Mouse (Mus musculus): ENCODE measurements around the gene Kif1bp.

Kif1bp gene

GRCm38 (mm10) chr10:62555705-62556557, 22.3 kb downstream of the Kif1bp start:
- DNase-seq (ENCODE audit: low read depth): no peak

GRCm38 (mm10) chr10:62553611-62554091, 24.6 kb downstream of the Kif1bp start:
- peak; percentile 76 for DNase-seq (ENCODE audit: low read depth)

GRCm38 (mm10) chr10:62550787-62551300, 27.4 kb downstream of the Kif1bp start:
- DNase-seq (ENCODE audit: low read depth): no peak

DNA sequence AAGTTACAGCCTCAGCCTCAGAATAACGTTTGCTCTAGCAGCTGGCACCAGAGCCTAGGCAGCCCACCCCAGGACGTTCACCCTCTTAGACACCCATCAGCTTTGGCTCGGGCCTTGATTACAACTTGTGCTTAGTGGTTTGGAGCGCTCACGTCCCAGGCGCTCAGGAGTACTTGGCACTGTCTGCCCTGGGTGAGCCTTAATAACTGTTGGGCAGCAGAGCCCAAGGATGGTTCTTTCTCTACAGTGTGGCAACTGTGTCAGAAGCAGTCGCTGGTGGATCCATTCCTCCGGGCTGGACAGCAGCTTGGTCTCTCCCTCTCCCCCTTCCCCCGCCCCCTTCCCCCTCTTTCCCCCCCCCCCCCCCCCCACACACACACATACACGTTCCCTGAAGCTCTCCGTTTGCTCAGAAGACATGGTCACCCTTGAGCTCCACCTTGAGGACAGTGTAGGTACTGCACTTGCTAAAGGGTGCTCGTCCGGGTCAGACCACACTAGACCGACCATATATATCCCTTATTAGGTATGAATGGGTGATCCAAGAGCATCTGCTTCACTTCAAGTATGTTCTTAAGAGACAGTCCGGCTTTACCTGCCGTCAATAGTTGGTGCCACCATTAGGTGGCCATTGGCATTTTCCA, 28.6 kb downstream of the Kif1bp start:
- peak; percentile 89 for DNase-seq (ENCODE audit: low read depth)

DNA sequence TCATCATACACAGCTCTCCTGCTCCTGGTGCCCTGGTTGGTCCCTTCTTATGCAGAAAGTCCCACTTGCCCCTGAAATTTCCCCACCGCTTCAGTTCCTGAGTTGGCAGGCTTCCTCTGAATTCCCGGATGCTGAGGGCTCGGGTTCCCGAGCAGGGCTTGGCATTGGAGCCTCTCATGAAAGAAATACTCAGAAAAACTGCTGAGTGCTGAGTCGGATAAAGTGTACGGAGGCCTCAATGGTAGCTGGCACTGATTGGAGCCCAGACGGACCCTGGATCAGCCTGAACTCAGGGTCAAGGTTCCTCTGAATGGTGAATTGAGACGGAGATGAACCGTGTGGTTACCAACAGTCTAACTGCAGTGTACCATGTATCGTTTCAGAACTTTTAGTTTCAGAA, 31.8 kb downstream of the Kif1bp start:
- no peak for DNase-seq (ENCODE audit: low read depth)

DNA sequence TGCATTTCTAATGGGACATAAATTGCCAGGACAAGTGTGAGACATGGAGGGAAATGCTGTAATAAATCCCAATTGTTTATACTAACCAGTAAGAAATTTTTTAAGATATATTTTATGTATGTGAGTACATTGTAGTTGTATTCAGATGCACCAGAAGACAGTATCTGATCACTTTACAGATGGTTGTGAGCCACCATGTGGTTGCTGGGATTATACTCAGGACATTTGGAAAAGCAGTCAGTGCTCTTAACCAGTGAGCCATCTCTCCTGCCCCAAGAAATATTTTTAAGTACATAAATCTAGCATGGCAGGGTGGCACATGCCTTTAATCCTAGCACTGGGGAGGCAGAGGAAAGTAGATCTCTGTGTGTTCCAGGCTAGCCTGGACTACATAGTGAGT, 32.5 kb downstream of the Kif1bp start:
- DNase-seq (ENCODE audit: low read depth): no peak

GRCm38 (mm10) chr10:62544316-62544715, 33.9 kb downstream of the Kif1bp start:
- DNase-seq (ENCODE audit: low read depth): peak; percentile 42

GRCm38 (mm10) chr10:62543399-62543808, 34.9 kb downstream of the Kif1bp start:
- peak; percentile 84 for DNase-seq (ENCODE audit: low read depth)

DNA sequence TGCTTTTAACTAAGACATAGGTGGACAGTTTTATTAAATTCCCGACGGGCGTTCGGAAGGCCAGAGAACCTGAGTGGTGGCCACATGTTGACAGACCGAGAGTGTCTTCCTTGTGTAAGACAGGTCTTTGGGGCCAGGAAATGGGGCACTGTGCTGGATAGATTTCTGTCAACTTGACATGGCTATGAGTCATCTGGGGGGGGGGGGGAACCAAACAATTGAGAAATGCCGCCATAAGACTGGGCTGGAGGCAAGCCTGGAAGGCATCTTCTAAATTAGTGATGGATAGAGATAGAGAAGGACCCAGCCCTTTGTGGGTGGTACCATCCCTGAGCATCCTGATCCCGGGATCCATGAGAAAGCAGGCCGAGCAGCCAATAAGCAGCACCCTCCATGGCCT, 35.3 kb downstream of the Kif1bp start:
- peak; percentile 51 for DNase-seq (ENCODE audit: low read depth)

- peak; percentile 21 for DNase-seq (ENCODE audit: low read depth)
Observed at GRCm38 (mm10) chr10:62542507-62542906, 35.8 kb downstream of the Kif1bp start.

DNA sequence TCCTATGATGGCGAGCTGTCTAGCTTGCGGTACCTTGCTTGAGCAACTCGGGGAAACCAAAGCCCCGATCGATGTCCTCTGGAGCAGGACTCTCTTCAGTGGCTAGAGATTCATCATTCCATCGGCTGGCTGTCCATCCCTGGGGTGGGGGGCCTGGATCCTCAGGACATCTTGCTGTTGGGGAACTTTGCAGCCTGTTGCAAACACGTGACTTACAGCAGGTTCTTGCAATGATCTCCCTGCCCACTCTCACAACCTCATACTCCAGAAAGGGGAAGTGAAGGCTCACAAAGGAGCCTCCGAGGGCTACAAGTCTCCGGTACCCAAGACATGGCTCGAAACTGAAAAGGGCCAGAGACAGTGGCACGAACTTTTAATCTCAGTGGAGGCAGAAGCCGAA, 36.8 kb downstream of the Kif1bp start:
- DNase-seq (ENCODE audit: low read depth): no peak

DNA sequence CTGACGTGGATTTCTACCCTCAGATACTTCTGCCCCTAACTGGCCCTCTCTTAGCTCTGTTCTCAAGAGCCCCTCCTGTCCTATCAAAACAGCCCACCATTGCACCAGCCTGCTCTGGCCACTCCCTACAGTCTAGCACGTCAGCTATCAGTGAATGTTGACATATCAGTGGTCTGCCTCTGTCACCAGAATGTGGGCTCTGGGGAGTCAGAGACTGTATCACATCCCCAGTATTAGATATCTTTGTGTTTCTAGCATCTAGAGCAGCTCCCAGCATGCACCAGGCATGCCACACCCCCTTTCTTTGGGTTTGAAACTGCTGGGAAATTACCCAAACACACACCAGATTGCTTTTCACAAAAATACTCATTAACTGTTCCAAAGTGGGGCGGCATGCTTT, 37.5 kb downstream of the Kif1bp start:
- DNase-seq (ENCODE audit: low read depth): no peak

GRCm38 (mm10) chr10:62534509-62534908, 43.7 kb downstream of the Kif1bp start:
- no peak for DNase-seq (ENCODE audit: low read depth)

DNA sequence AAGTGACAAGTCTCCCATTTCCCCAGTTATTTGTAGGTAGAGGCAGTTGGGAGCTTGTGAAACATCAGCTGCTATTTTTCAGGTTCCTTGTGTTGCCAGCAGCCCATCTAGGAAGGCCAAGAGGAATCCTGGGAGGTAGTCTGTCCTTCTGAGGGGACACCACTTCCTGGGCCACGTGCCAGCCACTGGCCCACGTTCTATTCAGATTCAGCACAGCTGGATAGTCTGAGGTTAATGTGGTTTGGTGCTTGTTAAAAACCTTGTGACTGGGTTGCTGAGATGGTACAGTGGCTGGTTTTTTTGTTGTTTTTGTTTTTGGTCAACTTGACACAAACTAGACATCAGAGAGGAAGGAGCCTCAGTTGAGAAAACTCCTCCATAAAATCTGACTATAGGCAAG, 45.4 kb downstream of the Kif1bp start:
- no peak for DNase-seq (ENCODE audit: low read depth)

GRCm38 (mm10) chr10:62530183-62530582, 48.1 kb downstream of the Kif1bp start:
- no peak for DNase-seq (ENCODE audit: low read depth)

DNA sequence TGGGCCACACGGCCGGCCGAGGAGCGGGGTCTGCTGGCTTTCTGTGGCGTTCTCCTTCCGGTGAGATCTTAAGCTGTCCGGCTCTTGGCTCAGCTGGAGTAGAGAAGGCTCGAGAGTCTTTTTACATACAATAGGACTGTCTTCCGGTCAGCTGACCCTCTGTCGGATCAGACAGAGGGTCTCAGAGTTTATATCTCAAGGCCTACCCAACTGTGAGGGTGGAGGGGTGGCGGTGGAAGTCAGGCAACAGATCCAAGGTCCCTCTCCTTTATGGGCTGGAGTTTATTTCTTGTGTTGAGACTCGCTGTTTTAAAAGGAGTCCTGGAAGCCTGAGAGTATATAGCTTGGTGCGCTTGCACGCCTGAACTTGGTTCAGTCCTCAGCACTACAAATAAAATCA, 50.9 kb downstream of the Kif1bp start, which contains the start of gene Srgn:
Gene Srgn (minus strand): TSS at position 101 of the 400 bp plus-strand sequence.
- DNase-seq (ENCODE audit: low read depth): no peak

GRCm38 (mm10) chr10:62522346-62522950, 55.8 kb downstream of the Kif1bp start:
- DNase-seq (ENCODE audit: low read depth): no peak

DNA sequence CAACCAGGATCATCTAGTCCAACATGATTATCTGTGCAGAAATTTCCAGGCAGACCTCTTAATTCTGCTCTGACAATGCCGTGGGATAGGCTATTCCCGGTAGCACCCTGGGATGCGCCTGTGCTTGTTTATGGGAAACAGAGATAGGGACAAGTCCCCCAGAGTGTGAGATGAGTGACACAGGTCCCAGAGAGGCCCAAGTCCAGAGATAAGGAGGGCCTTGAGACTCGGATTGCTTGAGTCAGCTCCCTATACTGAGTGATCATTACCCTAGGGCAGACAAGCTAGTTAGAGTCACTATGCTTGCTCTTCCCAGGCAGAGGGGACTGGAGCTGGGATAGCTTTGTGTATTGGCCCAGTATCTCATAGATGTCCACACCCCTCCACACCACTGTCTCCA, 56.5 kb downstream of the Kif1bp start:
- no peak for DNase-seq (ENCODE audit: low read depth)

DNA sequence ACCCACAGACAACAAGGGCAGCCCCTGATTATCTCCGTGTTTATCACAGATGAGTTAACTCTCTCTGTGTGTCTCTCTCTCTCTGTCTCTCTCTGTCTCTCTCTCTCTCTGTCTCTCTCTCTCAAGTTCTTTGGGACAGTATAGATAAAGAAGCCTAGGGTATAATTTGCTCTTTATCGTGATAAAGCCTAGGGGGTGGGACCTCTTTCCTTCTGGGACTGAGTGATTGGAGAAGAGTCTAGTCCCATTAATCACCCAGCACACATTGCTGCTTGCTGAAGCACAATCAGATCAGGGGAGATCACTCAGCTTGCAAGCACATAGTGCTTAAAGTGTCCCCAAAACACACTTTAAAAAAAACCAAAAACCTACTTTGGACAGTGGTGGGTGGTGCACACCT, 57.3 kb downstream of the Kif1bp start:
- no peak for DNase-seq (ENCODE audit: low read depth)

- no peak for DNase-seq (ENCODE audit: low read depth)
Observed at GRCm38 (mm10) chr10:62517511-62517910, 60.7 kb downstream of the Kif1bp start.

DNA sequence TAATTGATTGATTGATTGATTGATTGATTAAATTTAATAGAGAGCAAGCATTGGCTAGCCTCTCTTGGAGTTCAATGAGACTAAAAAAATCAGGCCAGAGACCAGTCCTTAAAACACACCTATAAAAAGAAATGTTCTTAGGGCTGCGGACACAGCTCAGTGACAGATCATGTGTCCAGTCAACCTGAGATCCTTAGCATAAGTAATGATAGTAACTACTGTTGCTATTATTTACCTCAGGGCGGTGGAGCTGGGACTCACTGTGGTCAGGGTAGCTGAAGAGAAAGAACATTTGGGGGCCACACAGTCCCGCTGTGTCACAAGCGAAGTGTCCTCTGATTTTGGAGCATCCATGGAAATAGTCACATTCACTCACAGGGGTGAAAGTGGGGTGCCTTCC, 65.4 kb downstream of the Kif1bp start:
- DNase-seq (ENCODE audit: low read depth): no peak

GRCm38 (mm10) chr10:62511528-62511927, 66.7 kb downstream of the Kif1bp start:
- no peak for DNase-seq (ENCODE audit: low read depth)
